ENCODE assay signal across 17 mouse cellular contexts in the genomic region with DNA sequence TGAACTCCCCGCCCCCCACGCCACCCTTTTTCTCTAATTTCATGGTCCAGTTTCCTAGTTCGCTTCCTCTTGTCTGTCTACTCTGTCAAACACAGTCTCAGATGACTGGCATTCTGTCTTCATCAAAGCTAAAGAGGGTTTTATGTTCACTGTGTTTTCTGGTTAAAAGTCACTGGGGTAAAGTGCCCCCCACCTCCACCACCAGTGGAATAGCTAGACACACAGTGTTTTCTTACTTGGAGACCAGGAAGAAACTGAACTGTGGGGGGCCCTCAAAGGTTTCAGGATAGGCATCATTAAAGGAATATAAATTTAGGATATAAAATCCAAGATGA.
DNase-seq lines count a peak whose midpoint lies in the region; ATAC-seq lines count a peak whose summit lies in the region.
"Had no signal": no experiment of that assay in that cellular context is flagged by ENCODE, and none has a peak within 500 bp of the region (broad histone marks: within the 10 kb centered on the region; RNA-seq: fewer than 3 reads in every experiment).

No protein-coding gene starts in this region.

- no peaks in the 10 kb centered on the region; the same call in 1 of the 2 replicates for H3K27me3 ChIP-seq in heart, embryonic 13.5 days (replicated peaks)
- H3K27me3 ChIP-seq in kidney, embryonic 16.5 days (ENCODE audit: insufficient read depth, low read length), result no peaks in the 10 kb centered on the region; the same call in 1 of the 2 replicates
- no peaks in the 10 kb centered on the region for H3K27me3 ChIP-seq in neural tube, embryonic 13.5 days
- H3K27me3 ChIP-seq: embryonic facial prominence, embryonic 15.5 days; limb, embryonic 15.5 days; Patski had no signal

- no peak overlapping the region for H3K4me2 ChIP-seq in heart, embryonic 13.5 days
- H3K4me2 ChIP-seq in kidney, embryonic 16.5 days (replicated peaks; ENCODE audit: low read depth, low read length), result no peak overlapping the region
- no peak overlapping the region for H3K4me2 ChIP-seq in neural tube, embryonic 13.5 days
- H3K4me2 ChIP-seq: embryonic facial prominence, embryonic 15.5 days; limb, embryonic 15.5 days had no signal

- H3K36me3 ChIP-seq in heart, embryonic 13.5 days, result no peaks in the 10 kb centered on the region
- no peaks in the 10 kb centered on the region for H3K36me3 ChIP-seq in kidney, embryonic 16.5 days (ENCODE audit: insufficient read depth, low read length)
- H3K36me3 ChIP-seq in neural tube, embryonic 13.5 days, result no peaks in the 10 kb centered on the region
- H3K36me3 ChIP-seq: embryonic facial prominence, embryonic 15.5 days; limb, embryonic 15.5 days had no signal

- DNase-seq in heart, postnatal 25 days (ENCODE audit: low spot score), result no peak
- DNase-seq in kidney, adult 18-20 months, result no peak
- no peak for DNase-seq in neural tube, embryonic 10.5 days (ENCODE audit: extremely low spot score, low spot score)
- no peak for DNase-seq in right cerebral cortex, postnatal 36 days (ENCODE audit: low spot score in 2 of 2)
- no peak for DNase-seq in left cerebral cortex, postnatal 4 days
- DNase-seq: B cell, adult 2 months; cerebellum, postnatal 36 days; lung, adult 2 months had no signal

- no peak overlapping the region for H3K9ac ChIP-seq in heart, embryonic 13.5 days
- H3K9ac ChIP-seq in kidney, embryonic 16.5 days (replicated peaks; ENCODE audit: low read length), result no peak overlapping the region
- H3K9ac ChIP-seq in neural tube, embryonic 13.5 days, result no peak overlapping the region
- H3K9ac ChIP-seq: embryonic facial prominence, embryonic 15.5 days; limb, embryonic 15.5 days had no signal

- H3K4me1 ChIP-seq in heart, embryonic 13.5 days, result peaks cover 40% of the 10 kb centered on the region
- peaks cover 36% of the 10 kb centered on the region for H3K4me1 ChIP-seq in kidney, embryonic 16.5 days (ENCODE audit: insufficient read depth, low read length)
- peaks cover 35% of the 10 kb centered on the region for H3K4me1 ChIP-seq in neural tube, embryonic 13.5 days (replicated peaks)

- ATAC-seq in heart, embryonic 13.5 days (ENCODE audit: extremely low read depth, insufficient number of reproducible peaks, low FRiP score, low TSS enrichment), result no peak
- peak; percentile 77 for ATAC-seq in kidney, embryonic 16.5 days (ENCODE audit: low FRiP score, low TSS enrichment)
- peak; percentile 10; the same call in 1 of the 2 replicates for ATAC-seq in neural tube, embryonic 13.5 days (ENCODE audit: low read depth)
- ATAC-seq: forebrain, embryonic 14.5 days; inflammation-experienced regulatory T-cells, adult 6 months; Patski had no signal

- H3K9me3 ChIP-seq in heart, embryonic 13.5 days, result no peaks in the 10 kb centered on the region
- no peaks in the 10 kb centered on the region for H3K9me3 ChIP-seq in kidney, embryonic 16.5 days (ENCODE audit: low read length)
- H3K9me3 ChIP-seq in neural tube, embryonic 13.5 days, result no peaks in the 10 kb centered on the region
- H3K9me3 ChIP-seq: embryonic facial prominence, embryonic 15.5 days; limb, embryonic 15.5 days had no signal

- 35% methylated on average over 3 of the region's 3 CpGs for WGBS in heart, embryonic 13.5 days
- WGBS in kidney, embryonic 16.5 days, result 21% methylated on average over 3 of the region's 3 CpGs
- WGBS in neural tube, embryonic 13.5 days, result 15% methylated on average over 3 of the region's 3 CpGs

- peak overlapping the region; percentile 43 for H3K27ac ChIP-seq in heart, embryonic 13.5 days (replicated peaks)
- peak overlapping the region; percentile 78 for H3K27ac ChIP-seq in kidney, embryonic 16.5 days (ENCODE audit: low read length)
- H3K27ac ChIP-seq in neural tube, embryonic 13.5 days (replicated peaks), result peak overlapping the region; percentile 13; the same call in 1 of the 2 replicates
- H3K27ac ChIP-seq: embryonic facial prominence, embryonic 15.5 days; heart, adult 2 months; limb, embryonic 15.5 days had no signal

- intact Hi-C loops in heart, postnatal 25 days (cut with DNase I), result no loop called here
- intact Hi-C loops in left cerebral cortex, postnatal 4 days (cut with DNase I), result no loop called here

- no peak overlapping the region for H3K4me3 ChIP-seq in heart, embryonic 13.5 days
- H3K4me3 ChIP-seq in kidney, embryonic 16.5 days (ENCODE audit: low read length), result no peak overlapping the region
- no peak overlapping the region for H3K4me3 ChIP-seq in neural tube, embryonic 13.5 days
- H3K4me3 ChIP-seq: embryonic facial prominence, embryonic 15.5 days; heart, adult 2 months; limb, embryonic 15.5 days had no signal

Comparison
In these comparisons a context has a peak if more than half of its experiments do, and no peak if none do; other contexts are left out.
1. H3K27ac ChIP-seq: peak in every context shown above with its lines; median percentile 78 in kidney, embryonic 16.5 days; 43 in heart, embryonic 13.5 days; 13 in neural tube, embryonic 13.5 days.